In the genomic region with DNA sequence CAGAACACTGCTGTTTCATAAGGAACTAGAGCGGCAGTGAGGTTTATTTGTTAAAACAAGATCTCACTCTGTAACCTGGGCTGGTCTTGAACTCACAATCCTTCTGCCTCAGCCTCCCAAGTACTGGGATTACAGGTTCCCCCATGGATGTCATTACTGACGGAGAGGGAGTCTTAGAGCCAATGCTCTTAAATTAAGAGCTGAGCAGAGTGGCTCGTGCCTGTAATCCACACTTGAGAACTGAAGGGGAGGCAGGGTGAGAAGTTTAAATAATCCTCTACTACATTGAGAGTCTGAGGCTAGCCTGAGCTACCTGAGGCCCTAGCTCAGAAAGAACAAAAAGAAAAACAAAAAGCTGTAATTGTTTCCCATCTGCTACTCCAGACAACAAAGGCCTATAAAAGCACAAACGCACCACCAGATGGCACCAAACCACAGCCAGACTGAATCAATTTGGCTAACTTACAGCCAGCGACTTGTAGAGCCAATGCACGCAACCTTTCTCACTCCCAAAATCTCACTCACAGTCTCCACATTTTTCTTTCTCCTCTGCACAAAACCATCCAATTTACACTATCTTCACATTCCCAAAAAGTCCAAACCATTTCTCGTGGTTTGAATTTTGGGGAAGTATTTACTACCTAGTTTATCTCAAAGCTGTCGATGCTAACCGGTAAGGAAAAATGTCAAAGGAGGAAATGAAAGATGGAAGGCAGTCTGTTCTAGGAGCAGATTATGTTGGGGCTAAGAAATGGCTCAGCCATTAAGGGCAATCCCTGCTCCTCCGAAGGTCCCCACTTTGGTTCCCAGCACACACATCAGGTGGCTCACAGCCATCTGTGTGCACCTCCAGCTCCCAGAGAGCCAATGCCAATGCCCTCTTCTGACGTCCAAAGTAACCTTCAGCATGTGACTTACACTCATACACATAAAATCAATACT, we compare ENCODE assay signal across 9 mouse cellular contexts. TPM values are rescaled to one million over a fixed set of nuclear protein-coding genes. Genes with fewer than 3 reads are reported as not detected.
DNase-seq lines count a peak whose midpoint lies in the region; ATAC-seq and TF ChIP-seq lines count a peak whose summit lies in the region.
"Had no signal": no experiment of that assay in that cellular context is flagged by ENCODE, and none has a peak within 500 bp of the region (broad histone marks: within the 10 kb centered on the region; RNA-seq: fewer than 3 reads in every experiment).

No protein-coding gene starts in this region.

- H3K9ac ChIP-seq in embryonic facial prominence, embryonic 14.5 days (ENCODE audit: low read depth, low read length): no peak overlapping the region
- no peak overlapping the region for H3K9ac ChIP-seq in liver, postnatal 0 days (replicated peaks)
- H3K9ac ChIP-seq: embryonic facial prominence, embryonic 12.5 days had no signal

- DNase-seq in CD4-positive helper T cell, adult 2 months (ENCODE audit: low read depth, low spot score): peak; percentile 79
- peak; percentile 85 to 87 for DNase-seq in adrenal gland, postnatal 36 days
- peak; percentile 90 for DNase-seq in embryonic facial prominence, embryonic 14.5 days (ENCODE audit: low spot score)
- peak; percentile 88 for DNase-seq in heart, embryonic 10.5 days (ENCODE audit: low spot score)
- DNase-seq in kidney, postnatal 36 days: peak; percentile 83 to 93
- DNase-seq in liver, postnatal 0 days: peak; percentile 82
- peak; percentile 82 for DNase-seq in thymus, adult 2 months

- ATAC-seq in embryonic facial prominence, embryonic 14.5 days (ENCODE audit: low read depth): 0 out of 2 replicates have a peak, but pooled peaks have one; percentile 62
- ATAC-seq in liver, postnatal 0 days: peak; percentile 49
- ATAC-seq in neutrophil, adult 5-6 weeks (ENCODE audit: extremely low read depth, insufficient number of reproducible peaks, low FRiP score, poor library complexity, severe bottlenecking): peak; percentile 85

- no peaks in the 10 kb centered on the region for H3K36me3 ChIP-seq in embryonic facial prominence, embryonic 14.5 days (ENCODE audit: control insufficient read depth, insufficient read depth, low read length)
- peaks cover 12% of the 10 kb centered on the region; the same call in 1 of the 2 replicates for H3K36me3 ChIP-seq in heart, embryonic 10.5 days
- H3K36me3 ChIP-seq in liver, postnatal 0 days (replicated peaks; ENCODE audit: insufficient read depth, low read length): peaks cover 30% of the 10 kb centered on the region
- no peaks in the 10 kb centered on the region for H3K36me3 ChIP-seq in thymus, adult 2 months (ENCODE audit: control insufficient read depth, insufficient read depth, low read length)

- no peak overlapping the region for H3K27ac ChIP-seq in embryonic facial prominence, embryonic 14.5 days (replicated peaks; ENCODE audit: low read depth, low read length)
- no peak overlapping the region; the same call in 1 of the 2 replicates for H3K27ac ChIP-seq in heart, embryonic 10.5 days
- H3K27ac ChIP-seq in liver, postnatal 0 days (ENCODE audit: low read depth): no peak overlapping the region
- no peak overlapping the region for H3K27ac ChIP-seq in thymus, adult 2 months (ENCODE audit: control insufficient read depth, insufficient read depth, low read length)
- H3K27ac ChIP-seq: embryonic facial prominence, embryonic 12.5 days had no signal

- TF ChIP-seq EP300 in liver, postnatal 0 days (IDR thresholded peaks at IDR 0.05; ENCODE audit: low read depth): no peak

- H3K27me3 ChIP-seq in embryonic facial prominence, embryonic 14.5 days (replicated peaks; ENCODE audit: control insufficient read depth, insufficient read depth, low read length): no peaks in the 10 kb centered on the region
- H3K27me3 ChIP-seq in heart, embryonic 10.5 days (ENCODE audit: insufficient read depth, poor library complexity, severe bottlenecking): no peaks in the 10 kb centered on the region
- no peaks in the 10 kb centered on the region for H3K27me3 ChIP-seq in liver, postnatal 0 days (ENCODE audit: insufficient read depth, low read length)
- H3K27me3 ChIP-seq in thymus, adult 2 months (ENCODE audit: control insufficient read depth, insufficient read depth, low read length): no peaks in the 10 kb centered on the region
- H3K27me3 ChIP-seq: embryonic facial prominence, embryonic 12.5 days had no signal

- no peak overlapping the region for H3K4me3 ChIP-seq in embryonic facial prominence, embryonic 14.5 days (ENCODE audit: low read depth, low read length)
- no peak overlapping the region for H3K4me3 ChIP-seq in heart, embryonic 10.5 days
- no peak overlapping the region for H3K4me3 ChIP-seq in liver, postnatal 0 days (ENCODE audit: low read depth, low read length)
- no peak overlapping the region for H3K4me3 ChIP-seq in thymus, adult 2 months (ENCODE audit: control insufficient read depth, insufficient read depth, low read length)
- H3K4me3 ChIP-seq: embryonic facial prominence, embryonic 12.5 days had no signal

- WGBS in embryonic facial prominence, embryonic 14.5 days: 51% methylated on average over 11 of the region's 11 CpGs
- 55% methylated on average over 11 of the region's 11 CpGs for WGBS in heart, embryonic 10.5 days
- WGBS in liver, postnatal 0 days (ENCODE audit: insufficient replicate concordance): 55% methylated on average over 11 of the region's 11 CpGs
- WGBS in thymus, adult 2 months: 69% methylated on average over 11 of the region's 11 CpGs

- H3K4me2 ChIP-seq in embryonic facial prominence, embryonic 14.5 days (ENCODE audit: low read depth, low read length): no peak overlapping the region
- H3K4me2 ChIP-seq in liver, postnatal 0 days (ENCODE audit: low read depth, low read length): no peak overlapping the region
- H3K4me2 ChIP-seq: embryonic facial prominence, embryonic 12.5 days had no signal

- H3K4me1 ChIP-seq in embryonic facial prominence, embryonic 14.5 days (ENCODE audit: control insufficient read depth, insufficient read depth, low read length): no peaks in the 10 kb centered on the region
- H3K4me1 ChIP-seq in heart, embryonic 10.5 days: peaks cover 5% of the 10 kb centered on the region; the same call in 1 of the 2 replicates
- peaks cover 3% of the 10 kb centered on the region; the same call in 1 of the 2 replicates for H3K4me1 ChIP-seq in liver, postnatal 0 days (ENCODE audit: insufficient read depth)
- H3K4me1 ChIP-seq in thymus, adult 2 months (replicated peaks; ENCODE audit: control insufficient read depth, insufficient read depth, low read length): no peaks in the 10 kb centered on the region
- H3K4me1 ChIP-seq: embryonic facial prominence, embryonic 12.5 days had no signal

- peak; percentile 89 for TF ChIP-seq CTCF in liver, postnatal 0 days (IDR thresholded peaks at IDR 0.05; ENCODE audit: low read depth)
- no peak for TF ChIP-seq CTCF in thymus, adult 2 months (IDR thresholded peaks at IDR 0.05; ENCODE audit: borderline replicate concordance, control insufficient read depth, extremely low read depth, insufficient read depth, low read length, poor library complexity)

- H3K9me3 ChIP-seq in embryonic facial prominence, embryonic 14.5 days (ENCODE audit: control insufficient read depth, low read length): no peaks in the 10 kb centered on the region
- no peaks in the 10 kb centered on the region for H3K9me3 ChIP-seq in heart, embryonic 10.5 days
- no peaks in the 10 kb centered on the region for H3K9me3 ChIP-seq in liver, postnatal 0 days (ENCODE audit: low read length)
- H3K9me3 ChIP-seq: embryonic facial prominence, embryonic 12.5 days had no signal

- no peak for TF ChIP-seq POLR2A in thymus, adult 2 months (IDR thresholded peaks at IDR 0.05; ENCODE audit: control insufficient read depth, extremely low read depth, insufficient read depth, low read length, poor library complexity)

RNA-seq across cellular contexts. Expression of a gene that starts 51.3 kb away (rescaled TPM):
- total RNA-seq in adrenal gland, postnatal 36 days (2021): 100 to 1,000 TPM in 1 of 2 experiments, 10 to 100 TPM in 1; 88.9 to 109 TPM
- 55.3 and 56.8 TPM in 2 replicates for polyA plus RNA-seq in embryonic facial prominence, embryonic 14.5 days (2014; fragmentation: Nextera tagmentation; extraction: Ambion mirVana)
- 40.1 and 43.5 TPM in 2 replicates for polyA plus RNA-seq in heart, embryonic 10.5 days (2016; fragmentation: Nextera tagmentation; extraction: Ambion mirVana)
- 19.6 and 22.1 TPM in 2 replicates for polyA plus RNA-seq in liver, postnatal 0 days (2015; fragmentation: Nextera tagmentation; extraction: Ambion mirVana)
- total RNA-seq in neutrophil, adult 5-6 weeks (2017): 173 and 175 TPM in 2 replicates
- polyA plus RNA-seq in thymus, adult 2 months (2012; rRNA removed): 85.0 and 106 TPM in 2 replicates
